Mouse (Mus musculus) liver, postnatal 0 days (tissue): ENCODE data around the gene Pax6. TPM values are rescaled to one million over a fixed set of nuclear protein-coding genes. Genes with fewer than 3 reads are reported as not detected.
A peak's percentile ranks its signal among the peaks of the same experiment; 100 is the strongest.

ENCODE experiments used
- ATAC-seq: fragments of 200-750 bp; cut with Nextera tagmentation; 2 replicates; pipeline ENCODE4 v1.8.0; 2017; ENCODE audit warnings: mild to moderate bottlenecking, moderate library complexity
- DNase-seq: peaks from one replicate; pipeline ENCODE4 v3.0.0-alpha.2; 2016
- H3K27ac ChIP-seq: fragments of 300-500 bp; sonication (generic); 2 replicates; pipeline ENCODE4 v1.5.1; 2014; ENCODE audit warnings: antibody characterized with exemption, moderate library complexity, mild to moderate bottlenecking, low read depth
- H3K27me3 ChIP-seq: fragments of 300-500 bp; sonication (generic); 2 replicates; pipeline ENCODE4 v1.6.1; 2014; ENCODE audit warnings: low read length, control low read depth, mixed read lengths; ENCODE audit not compliant: insufficient read depth
- H3K36me3 ChIP-seq: fragments of 300-500 bp; sonication (generic); replicated peaks from 2 replicates; pipeline ENCODE4 v1.6.1; 2014; ENCODE audit warnings: mild to moderate bottlenecking, control low read depth, low read length, moderate library complexity, mixed read lengths; ENCODE audit not compliant: insufficient read depth
- H3K4me1 ChIP-seq: fragments of 300-500 bp; sonication (generic); 2 replicates; pipeline ENCODE4 v1.6.1; 2014; ENCODE audit warnings: antibody characterized with exemption, mild to moderate bottlenecking, control low read depth; ENCODE audit not compliant: insufficient read depth
- H3K4me2 ChIP-seq: fragments of 300-500 bp; sonication (generic); 2 replicates; pipeline ENCODE4 v1.6.1; 2014; ENCODE audit warnings: low read depth, mild to moderate bottlenecking, low read length, moderate library complexity, mixed read lengths
- H3K4me3 ChIP-seq: fragments of 300-500 bp; sonication (generic); 2 replicates; pipeline ENCODE4 v1.5.1; 2014; ENCODE audit warnings: low read depth, low read length
- H3K9ac ChIP-seq: fragments of 300-500 bp; sonication (generic); replicated peaks from 2 replicates; pipeline ENCODE4 v1.6.1; 2014; ENCODE audit warnings: mild to moderate bottlenecking, moderate library complexity
- H3K9me3 ChIP-seq: fragments of 300-500 bp; sonication (generic); 2 replicates; pipeline ENCODE4 v1.6.1; 2016; ENCODE audit warnings: mild to moderate bottlenecking, control low read depth, low read length, mixed read lengths
- CTCF ChIP-seq: sonication (generic); IDR thresholded peaks from 2 replicates; pipeline ENCODE4 v1.5.1; 2016; ENCODE audit warnings: antibody characterized with exemption, low read depth
- EP300 ChIP-seq: IDR thresholded peaks from 2 replicates; pipeline ENCODE4 v1.6.1; 2016; ENCODE audit warnings: antibody characterized with exemption, low read depth, mild to moderate bottlenecking
- WGBS: fragments of 180-500 bp; shearing (Covaris S2); extraction: QIAGEN DNeasy Blood & Tissue Kit; methylation state at CpG from one replicate; pipeline ENCODE4 v1.1.7; 2014; ENCODE audit not compliant: insufficient replicate concordance; 5-methylcytosine and 5-hydroxymethylcytosine counted together
- polyA plus RNA-seq: library from polyadenylated mRNA; unstranded; fragments of >200 nt; fragmentation: Nextera tagmentation; extraction: Ambion mirVana; gene quantifications from 2 replicates; pipeline ENCODE4 v1.2.1, GENCODE M21; 2015

Gene Pax6
- not detected in 2 replicates for polyA plus RNA-seq

GRCm38 (mm10) chr2:105668271-105669270 is at the start of gene Pax6:
Pax6 (plus strand) TSS chr2:105668900.
- H3K4me3 ChIP-seq = 0 out of 2 replicates have a peak within 1 kb of the TSS, but pooled peaks have one; percentile 15
- H3K27me3 ChIP-seq = peaks cover 99% of the 10 kb centered on the region
- WGBS = 3% methylated on average over 44 of the region's 44 CpGs
- H3K4me2 ChIP-seq = peak within 1 kb of the TSS; percentile 15; the same call in 1 of the 2 replicates
- DNase-seq (no peak), ATAC-seq (no peak)
- no peaks in the 10 kb centered on the region for H3K36me3 ChIP-seq
- H3K27ac ChIP-seq = no peak within 1 kb of the TSS
- no peaks in the 10 kb centered on the region for H3K9me3 ChIP-seq
- peaks cover 12% of the 10 kb centered on the region for H3K4me1 ChIP-seq
- TF ChIP-seq CTCF = no peak
- TF ChIP-seq EP300 = no peak
- no peak within 1 kb of the TSS for H3K9ac ChIP-seq

GRCm38 (mm10) chr2:105648933-105649332 is 19.8 kb upstream of the Pax6 start:
- Histone ChIP-seq H3K4me1 (no peaks in the 10 kb centered on the region), H3K9ac (no peak overlapping the region), H3K36me3 (no peaks in the 10 kb centered on the region), H3K4me3 (no peak overlapping the region), H3K4me2 (no peak overlapping the region), H3K9me3 (no peaks in the 10 kb centered on the region), H3K27me3 (peaks cover 7% of the 10 kb centered on the region; the same call in 1 of the 2 replicates), H3K27ac (no peak overlapping the region)
- ATAC-seq (no peak), DNase-seq (no peak)
- TF ChIP-seq EP300 (no peak), CTCF (no peak)
- 73% methylated on average over 2 of the region's 2 CpGs for WGBS

GRCm38 (mm10) chr2:105656456-105656855 is 12.2 kb upstream of the Pax6 start:
- Histone ChIP-seq H3K9me3 (no peaks in the 10 kb centered on the region), H3K27me3 (peaks cover 50% of the 10 kb centered on the region), H3K4me1 (no peaks in the 10 kb centered on the region), H3K36me3 (no peaks in the 10 kb centered on the region), H3K4me2 (no peak overlapping the region), H3K4me3 (no peak overlapping the region), H3K27ac (no peak overlapping the region), H3K9ac (no peak overlapping the region)
- no peak for ATAC-seq
- TF ChIP-seq EP300 (no peak), CTCF (no peak)
- no peak for DNase-seq
- WGBS = 75% methylated on average over 8 of the region's 8 CpGs

- H3K4me3 ChIP-seq = no peak overlapping the region
- H3K9me3 ChIP-seq = no peaks in the 10 kb centered on the region
- no peak overlapping the region for H3K9ac ChIP-seq
- peaks cover 78% of the 10 kb centered on the region for H3K27me3 ChIP-seq
- H3K36me3 ChIP-seq = no peaks in the 10 kb centered on the region
- no peak overlapping the region for H3K4me2 ChIP-seq
- TF ChIP-seq CTCF = no peak
- no peak for TF ChIP-seq EP300
- ATAC-seq (no peak), DNase-seq (no peak)
- WGBS = 8% methylated on average over 9 of the region's 9 CpGs
- no peaks in the 10 kb centered on the region for H3K4me1 ChIP-seq
- H3K27ac ChIP-seq = no peak overlapping the region
Observed at GRCm38 (mm10) chr2:105659350-105659749, 9.3 kb upstream of the Pax6 start.

GRCm38 (mm10) chr2:105659926-105660873 is 8.5 kb upstream of the Pax6 start:
- H3K36me3 ChIP-seq = no peaks in the 10 kb centered on the region
- no peak overlapping the region for H3K4me3 ChIP-seq
- peaks cover 87% of the 10 kb centered on the region for H3K27me3 ChIP-seq
- H3K4me2 ChIP-seq = no peak overlapping the region
- no peak for TF ChIP-seq EP300
- no peak for TF ChIP-seq CTCF
- H3K4me1 ChIP-seq = no peaks in the 10 kb centered on the region
- DNase-seq (no peak), ATAC-seq (no peak)
- no peak overlapping the region for H3K9ac ChIP-seq
- no peak overlapping the region for H3K27ac ChIP-seq
- WGBS = 3% methylated on average over 41 of the region's 41 CpGs
- H3K9me3 ChIP-seq = no peaks in the 10 kb centered on the region
